Mouse (Mus musculus): ENCODE results near the gene Ndufc2.

GRCm38 (mm10) chr7:97455577-97455976 lies 55.8 kb downstream of the Ndufc2 start:
- no peak for TF ChIP-seq POLR2A (IDR thresholded peaks at IDR 0.05; ENCODE audit: low read depth, low read length)
- no peak for TF ChIP-seq CTCF (conservative IDR thresholded peaks at IDR 0.05; ENCODE audit: insufficient read depth, insufficient read length, low read depth, low read length)
